Mouse (Mus musculus): ENCODE data around the gene Dnajc12. TPM values are rescaled to one million over a fixed set of nuclear protein-coding genes. Genes with fewer than 3 reads are reported as not detected.

The Dnajc12 gene
- polyA plus RNA-seq, 1 experiment from 2014 or later = 20.8 TPM

GRCm38 (mm10) chr10:63422736-63422992, 40.4 kb downstream of the Dnajc12 start:
- DNase-seq (peak; percentile 57), ATAC-seq (ENCODE audit: low FRiP score, low TSS enrichment) (no peak)
- H3K27ac ChIP-seq (replicated peaks; ENCODE audit: low read depth, low read length) = no peak overlapping the region
- no peaks in the 10 kb centered on the region for H3K27me3 ChIP-seq (ENCODE audit: control insufficient read depth, insufficient read depth, low read length)
- H3K9ac ChIP-seq (replicated peaks; ENCODE audit: low read length) = no peak overlapping the region
- no peak overlapping the region for H3K4me2 ChIP-seq (ENCODE audit: low read length)
- H3K4me3 ChIP-seq (replicated peaks; ENCODE audit: low read depth, low read length) = no peak overlapping the region
- no peaks in the 10 kb centered on the region for H3K9me3 ChIP-seq (ENCODE audit: control insufficient read depth, low read length)
- no peaks in the 10 kb centered on the region for H3K36me3 ChIP-seq (ENCODE audit: control insufficient read depth, insufficient read depth, low read length)
- H3K4me1 ChIP-seq (ENCODE audit: control insufficient read depth, insufficient read depth, low read length) = no peaks in the 10 kb centered on the region
- WGBS = 86% methylated on average over 5 of the region's 5 CpGs

GRCm38 (mm10) chr10:63423591-63424474, 41.6 kb downstream of the Dnajc12 start:
- WGBS = 91% methylated on average over 9 of the region's 9 CpGs
- H3K4me1 ChIP-seq (ENCODE audit: control insufficient read depth, insufficient read depth, low read length) = no peaks in the 10 kb centered on the region
- no peak overlapping the region for H3K9ac ChIP-seq (replicated peaks; ENCODE audit: low read length)
- no peak for ATAC-seq (ENCODE audit: low FRiP score, low TSS enrichment)
- no peaks in the 10 kb centered on the region for H3K9me3 ChIP-seq (ENCODE audit: control insufficient read depth, low read length)
- no peak overlapping the region for H3K4me2 ChIP-seq (ENCODE audit: low read length)
- DNase-seq = no peak
- no peak overlapping the region for H3K4me3 ChIP-seq (replicated peaks; ENCODE audit: low read depth, low read length)
- no peaks in the 10 kb centered on the region for H3K36me3 ChIP-seq (ENCODE audit: control insufficient read depth, insufficient read depth, low read length)
- no peaks in the 10 kb centered on the region for H3K27me3 ChIP-seq (ENCODE audit: control insufficient read depth, insufficient read depth, low read length)
- no peak overlapping the region for H3K27ac ChIP-seq (replicated peaks; ENCODE audit: low read depth, low read length)

GRCm38 (mm10) chr10:63424475-63424814, 42.2 kb downstream of the Dnajc12 start:
- Histone ChIP-seq H3K4me1 (ENCODE audit: control insufficient read depth, insufficient read depth, low read length) (no peaks in the 10 kb centered on the region), H3K27me3 (ENCODE audit: control insufficient read depth, insufficient read depth, low read length) (no peaks in the 10 kb centered on the region), H3K9me3 (ENCODE audit: control insufficient read depth, low read length) (no peaks in the 10 kb centered on the region), H3K4me3 (replicated peaks; ENCODE audit: low read depth, low read length) (no peak overlapping the region), H3K9ac (replicated peaks; ENCODE audit: low read length) (no peak overlapping the region), H3K27ac (replicated peaks; ENCODE audit: low read depth, low read length) (no peak overlapping the region), H3K36me3 (ENCODE audit: control insufficient read depth, insufficient read depth, low read length) (no peaks in the 10 kb centered on the region), H3K4me2 (ENCODE audit: low read length) (no peak overlapping the region)
- DNase-seq (peak; percentile 32), ATAC-seq (ENCODE audit: low FRiP score, low TSS enrichment) (no peak)

GRCm38 (mm10) chr10:63427146-63427545, 44.9 kb downstream of the Dnajc12 start:
- WGBS = 86% methylated on average over 8 of the region's 8 CpGs
- H3K27ac ChIP-seq (replicated peaks; ENCODE audit: low read depth, low read length) = no peak overlapping the region
- no peak overlapping the region for H3K4me2 ChIP-seq (ENCODE audit: low read length)
- H3K9ac ChIP-seq (replicated peaks; ENCODE audit: low read length) = no peak overlapping the region
- DNase-seq (no peak), ATAC-seq (ENCODE audit: low FRiP score, low TSS enrichment) (no peak)
- no peaks in the 10 kb centered on the region for H3K9me3 ChIP-seq (ENCODE audit: control insufficient read depth, low read length)
- H3K4me3 ChIP-seq (replicated peaks; ENCODE audit: low read depth, low read length) = no peak overlapping the region
- H3K36me3 ChIP-seq (ENCODE audit: control insufficient read depth, insufficient read depth, low read length) = no peaks in the 10 kb centered on the region
- no peaks in the 10 kb centered on the region for H3K4me1 ChIP-seq (ENCODE audit: control insufficient read depth, insufficient read depth, low read length)
- no peaks in the 10 kb centered on the region for H3K27me3 ChIP-seq (ENCODE audit: control insufficient read depth, insufficient read depth, low read length)

- Histone ChIP-seq H3K4me3 (replicated peaks; ENCODE audit: low read depth, low read length) (peak overlapping the region; percentile 77), H3K9me3 (ENCODE audit: control insufficient read depth, low read length) (no peaks in the 10 kb centered on the region), H3K4me1 (ENCODE audit: control insufficient read depth, insufficient read depth, low read length) (no peaks in the 10 kb centered on the region), H3K36me3 (ENCODE audit: control insufficient read depth, insufficient read depth, low read length) (no peaks in the 10 kb centered on the region), H3K9ac (replicated peaks; ENCODE audit: low read length) (peak overlapping the region; percentile 48), H3K27me3 (ENCODE audit: control insufficient read depth, insufficient read depth, low read length) (no peaks in the 10 kb centered on the region), H3K4me2 (ENCODE audit: low read length) (peak overlapping the region; percentile 81), H3K27ac (replicated peaks; ENCODE audit: low read depth, low read length) (peak overlapping the region; percentile 37; the same call in 1 of the 2 replicates)
- DNase-seq (peak; percentile 70), ATAC-seq (ENCODE audit: low FRiP score, low TSS enrichment) (no peak)
- WGBS = 25% methylated on average over 19 of the region's 19 CpGs
Observed at GRCm38 (mm10) chr10:63428243-63429022, 46.2 kb downstream of the Dnajc12 start.

GRCm38 (mm10) chr10:63429023-63429340, 46.7 kb downstream of the Dnajc12 start:
- WGBS = under 1% methylated on average over 11 of the region's 11 CpGs
- H3K27ac ChIP-seq (replicated peaks; ENCODE audit: low read depth, low read length) = peak overlapping the region; percentile 37; the same call in 1 of the 2 replicates
- no peaks in the 10 kb centered on the region for H3K9me3 ChIP-seq (ENCODE audit: control insufficient read depth, low read length)
- ATAC-seq (ENCODE audit: low FRiP score, low TSS enrichment) (no peak), DNase-seq (no peak)
- no peaks in the 10 kb centered on the region for H3K4me1 ChIP-seq (ENCODE audit: control insufficient read depth, insufficient read depth, low read length)
- peak overlapping the region; percentile 77 for H3K4me3 ChIP-seq (replicated peaks; ENCODE audit: low read depth, low read length)
- peak overlapping the region; percentile 48 for H3K9ac ChIP-seq (replicated peaks; ENCODE audit: low read length)
- peak overlapping the region; percentile 81 for H3K4me2 ChIP-seq (ENCODE audit: low read length)
- H3K36me3 ChIP-seq (ENCODE audit: control insufficient read depth, insufficient read depth, low read length) = no peaks in the 10 kb centered on the region
- H3K27me3 ChIP-seq (ENCODE audit: control insufficient read depth, insufficient read depth, low read length) = no peaks in the 10 kb centered on the region

- Histone ChIP-seq H3K27ac (replicated peaks; ENCODE audit: low read depth, low read length) (peak overlapping the region; percentile 70), H3K9ac (replicated peaks; ENCODE audit: low read length) (peak overlapping the region; percentile 54), H3K4me3 (replicated peaks; ENCODE audit: low read depth, low read length) (peak overlapping the region; percentile 77), H3K4me1 (ENCODE audit: control insufficient read depth, insufficient read depth, low read length) (no peaks in the 10 kb centered on the region), H3K4me2 (ENCODE audit: low read length) (peak overlapping the region; percentile 81), H3K27me3 (ENCODE audit: control insufficient read depth, insufficient read depth, low read length) (no peaks in the 10 kb centered on the region), H3K9me3 (ENCODE audit: control insufficient read depth, low read length) (no peaks in the 10 kb centered on the region), H3K36me3 (ENCODE audit: control insufficient read depth, insufficient read depth, low read length) (no peaks in the 10 kb centered on the region)
- under 1% methylated on average over 34 of the region's 34 CpGs for WGBS
- ATAC-seq (ENCODE audit: low FRiP score, low TSS enrichment) (peak; percentile 93), DNase-seq (peak; percentile 96)
Observed at GRCm38 (mm10) chr10:63429380-63429779, 47.1 kb downstream of the Dnajc12 start.

GRCm38 (mm10) chr10:63429785-63430305, 47.6 kb downstream of the Dnajc12 start, which contains the start of gene Ctnna3:
Gene Ctnna3, plus strand, starts transcription at chr10:63430098.
- peak within 1 kb of the TSS; percentile 70 for H3K27ac ChIP-seq (replicated peaks; ENCODE audit: low read depth, low read length)
- WGBS = under 1% methylated on average over 55 of the region's 55 CpGs

More at GRCm38 (mm10) chr10:63429785-63430305, 47.6 kb downstream of the Dnajc12 start, which contains the start of gene Ctnna3:
- H3K4me1 ChIP-seq (ENCODE audit: control insufficient read depth, insufficient read depth, low read length) = no peaks in the 10 kb centered on the region
- no peaks in the 10 kb centered on the region for H3K27me3 ChIP-seq (ENCODE audit: control insufficient read depth, insufficient read depth, low read length)
- peak within 1 kb of the TSS; percentile 77 for H3K4me3 ChIP-seq (replicated peaks; ENCODE audit: low read depth, low read length)
- H3K4me2 ChIP-seq (ENCODE audit: low read length) = peak within 1 kb of the TSS; percentile 81
- H3K9me3 ChIP-seq (ENCODE audit: control insufficient read depth, low read length) = no peaks in the 10 kb centered on the region
- peak within 1 kb of the TSS; percentile 54 for H3K9ac ChIP-seq (replicated peaks; ENCODE audit: low read length)
- peak; percentile 96 for ATAC-seq (ENCODE audit: low FRiP score, low TSS enrichment)
- peak; percentile 98 for DNase-seq
- no peaks in the 10 kb centered on the region for H3K36me3 ChIP-seq (ENCODE audit: control insufficient read depth, insufficient read depth, low read length)

Measured in midbrain, embryonic 14.5 days (tissue).